Mouse (Mus musculus): ENCODE measurements around the gene Ngb. TPM values are rescaled to one million over a fixed set of nuclear protein-coding genes. Genes with fewer than 3 reads are reported as not detected.

Ngb gene
- polyA plus RNA-seq, 1 experiment from 2014 or later: 1.6 TPM

DNA sequence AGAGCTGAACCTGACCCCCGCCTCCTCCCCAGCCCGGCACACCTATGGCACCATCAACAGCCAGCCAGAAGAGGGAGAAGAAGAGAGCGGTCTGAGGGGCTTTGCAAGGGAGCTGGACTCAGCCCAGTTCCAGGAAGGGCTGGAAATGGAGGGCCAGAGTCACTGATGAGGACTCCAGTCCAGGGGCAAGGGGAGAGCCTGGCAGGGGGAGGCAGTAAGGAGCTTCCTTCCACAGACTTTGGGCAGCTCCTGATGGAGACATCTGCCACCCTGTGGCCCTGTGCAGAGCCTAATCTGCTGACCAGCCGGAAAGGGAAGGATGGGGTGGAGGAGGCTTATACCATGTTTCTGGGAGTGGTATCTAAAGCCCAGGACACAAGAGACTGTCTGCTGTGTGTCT lies 13.1 kb downstream of the Ngb start:
- Histone ChIP-seq H3K27me3 (no peaks in the 10 kb centered on the region), H3K36me3 (peaks cover 11% of the 10 kb centered on the region; the same call in 1 of the 2 replicates), H3K27ac (no peak overlapping the region), H3K4me3 (replicated peaks) (no peak overlapping the region), H3K9me3 (no peaks in the 10 kb centered on the region), H3K4me1 (replicated peaks) (no peaks in the 10 kb centered on the region), H3K4me2 (replicated peaks) (no peak overlapping the region), H3K9ac (replicated peaks) (no peak overlapping the region)
- WGBS: 74% methylated on average over 4 of the region's 4 CpGs
- ATAC-seq: no peak

DNA sequence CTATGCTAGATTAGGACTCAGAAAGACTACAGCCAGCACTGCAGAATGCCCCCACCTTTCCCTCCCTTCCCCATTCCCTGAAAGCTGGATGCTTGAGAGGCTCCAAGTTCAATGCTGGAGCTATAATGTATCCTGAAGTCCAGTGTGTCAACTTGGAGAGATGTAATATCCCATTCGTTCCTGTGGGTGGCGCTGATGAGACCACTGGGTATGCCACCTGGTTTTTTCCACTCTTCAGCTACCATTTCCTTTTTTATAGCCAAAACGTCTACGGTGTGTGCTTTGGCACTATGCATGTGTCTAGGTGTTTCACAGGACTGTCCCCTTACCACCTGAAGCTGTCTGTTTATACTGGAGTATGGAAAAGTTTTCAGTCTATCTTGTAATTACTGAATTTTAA lies 14.0 kb downstream of the Ngb start:
- Histone ChIP-seq H3K9me3 (no peaks in the 10 kb centered on the region), H3K4me1 (replicated peaks) (no peaks in the 10 kb centered on the region), H3K4me3 (replicated peaks) (no peak overlapping the region), H3K27me3 (no peaks in the 10 kb centered on the region), H3K4me2 (replicated peaks) (no peak overlapping the region), H3K9ac (replicated peaks) (no peak overlapping the region), H3K36me3 (peaks cover 12% of the 10 kb centered on the region; the same call in 1 of the 2 replicates), H3K27ac (no peak overlapping the region)
- 38% methylated on average over 4 of the region's 4 CpGs for WGBS
- no peak for ATAC-seq

DNA sequence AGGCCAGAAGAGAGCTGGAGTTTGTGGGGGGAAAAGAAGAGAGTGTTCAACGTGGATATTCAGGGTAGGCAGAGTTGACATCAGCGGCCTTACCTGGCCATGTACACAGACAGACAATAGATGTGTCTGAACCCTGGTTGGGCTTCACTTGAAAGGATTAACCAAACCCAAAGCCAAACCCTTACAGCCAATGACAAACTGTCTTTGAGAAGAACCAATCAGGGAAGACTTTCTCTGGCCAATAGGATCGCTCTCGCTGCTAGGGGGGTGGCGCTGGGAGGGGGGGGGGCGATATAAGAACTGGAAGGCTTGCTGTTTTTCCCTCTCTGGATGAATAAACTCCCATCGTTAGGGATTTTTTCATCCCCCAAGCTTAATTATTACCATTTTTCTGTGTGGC lies 15.1 kb downstream of the Ngb start:
- H3K4me2 ChIP-seq (replicated peaks): no peak overlapping the region
- peaks cover 12% of the 10 kb centered on the region; the same call in 1 of the 2 replicates for H3K36me3 ChIP-seq
- H3K4me1 ChIP-seq (replicated peaks): no peaks in the 10 kb centered on the region
- ATAC-seq: no peak
- WGBS: 55% methylated on average over 7 of the region's 7 CpGs
- no peaks in the 10 kb centered on the region for H3K27me3 ChIP-seq
- H3K4me3 ChIP-seq (replicated peaks): no peak overlapping the region
- H3K9me3 ChIP-seq: no peaks in the 10 kb centered on the region
- no peak overlapping the region for H3K9ac ChIP-seq (replicated peaks)
- H3K27ac ChIP-seq: no peak overlapping the region

DNA sequence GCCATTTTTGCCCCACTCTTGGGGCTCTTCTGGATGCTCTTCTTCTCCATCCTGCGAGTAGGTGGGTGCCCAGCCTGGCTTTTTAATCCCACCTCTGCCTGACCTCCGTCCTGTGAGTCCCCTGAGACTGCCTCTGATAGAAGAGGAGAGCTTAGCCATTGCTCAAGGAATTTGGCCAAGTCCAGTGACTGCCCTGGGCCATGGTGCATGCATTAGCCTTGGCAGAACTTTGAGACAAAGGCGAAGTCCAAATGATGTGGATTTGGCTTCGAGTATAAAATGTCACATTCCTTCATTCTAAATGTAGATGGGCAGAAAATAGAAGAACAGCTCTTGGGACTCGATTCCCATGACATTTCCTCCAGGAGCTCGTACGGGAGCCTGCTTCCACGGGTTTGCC lies 19.5 kb downstream of the Ngb start:
- H3K9ac ChIP-seq (replicated peaks): no peak overlapping the region
- no peak overlapping the region for H3K4me2 ChIP-seq (replicated peaks)
- whole genome bisulfite sequencing: 80% methylated on average over 8 of the region's 8 CpGs
- no peak overlapping the region for H3K4me3 ChIP-seq (replicated peaks)
- H3K9me3 ChIP-seq: no peaks in the 10 kb centered on the region
- H3K27ac ChIP-seq: no peak overlapping the region
- H3K4me1 ChIP-seq (replicated peaks): no peaks in the 10 kb centered on the region
- H3K36me3 ChIP-seq: peaks cover 8% of the 10 kb centered on the region; the same call in 1 of the 2 replicates
- ATAC-seq: no peak
- H3K27me3 ChIP-seq: no peaks in the 10 kb centered on the region

DNA sequence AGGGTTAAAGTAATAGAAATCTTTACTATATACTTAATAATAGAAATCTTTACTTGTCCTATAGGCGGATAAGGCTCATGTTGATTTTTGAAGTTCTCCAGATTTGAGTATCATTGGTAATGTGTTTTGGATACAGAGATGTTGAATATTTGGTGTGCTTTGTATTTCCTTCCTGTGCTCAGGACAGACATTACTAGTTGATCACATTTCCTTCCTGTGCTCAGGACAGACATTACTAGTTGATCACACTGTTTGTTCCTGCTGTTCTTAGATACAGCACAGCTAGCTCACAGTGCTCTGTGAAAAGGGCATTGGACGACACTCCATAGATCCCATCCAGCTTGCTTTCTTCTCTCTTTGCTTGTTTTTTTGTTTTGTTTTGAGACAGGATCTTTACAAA lies 25.7 kb downstream of the Ngb start:
- H3K27me3 ChIP-seq: no peaks in the 10 kb centered on the region
- H3K36me3 ChIP-seq: peaks cover 35% of the 10 kb centered on the region
- H3K4me2 ChIP-seq (replicated peaks): no peak overlapping the region
- H3K9me3 ChIP-seq: no peaks in the 10 kb centered on the region
- H3K4me1 ChIP-seq (replicated peaks): no peaks in the 10 kb centered on the region
- WGBS: 92% methylated on average over 2 of the region's 2 CpGs
- H3K4me3 ChIP-seq (replicated peaks): no peak overlapping the region
- no peak overlapping the region for H3K9ac ChIP-seq (replicated peaks)
- no peak overlapping the region for H3K27ac ChIP-seq
- no peak for ATAC-seq

DNA sequence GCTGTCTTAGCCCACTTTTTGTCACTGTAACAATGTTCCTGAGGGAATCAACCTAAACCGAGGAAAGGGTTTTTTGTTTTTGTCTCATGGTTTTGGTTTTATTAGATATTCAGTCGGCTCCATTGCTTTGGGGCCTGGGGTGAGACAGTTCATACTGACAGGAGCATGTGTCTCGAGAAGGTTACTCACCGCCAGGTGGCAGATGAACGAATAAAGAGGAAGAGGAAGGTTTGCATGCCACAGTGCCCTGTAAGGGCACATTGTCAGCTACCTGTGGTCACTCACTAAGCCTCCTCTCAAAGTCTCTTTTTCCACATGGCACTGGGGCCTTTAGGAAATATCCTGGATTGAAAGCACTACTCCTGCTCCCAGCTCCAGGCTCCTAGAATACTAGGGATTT lies 31.8 kb downstream of the Ngb start:
- Histone ChIP-seq H3K36me3 (peaks cover 20% of the 10 kb centered on the region), H3K27me3 (no peaks in the 10 kb centered on the region), H3K4me1 (replicated peaks) (no peaks in the 10 kb centered on the region), H3K9me3 (no peaks in the 10 kb centered on the region), H3K4me2 (replicated peaks) (no peak overlapping the region), H3K4me3 (replicated peaks) (no peak overlapping the region), H3K27ac (no peak overlapping the region), H3K9ac (replicated peaks) (no peak overlapping the region)
- 73% methylated on average over 5 of the region's 5 CpGs for WGBS
- no peak for ATAC-seq

DNA sequence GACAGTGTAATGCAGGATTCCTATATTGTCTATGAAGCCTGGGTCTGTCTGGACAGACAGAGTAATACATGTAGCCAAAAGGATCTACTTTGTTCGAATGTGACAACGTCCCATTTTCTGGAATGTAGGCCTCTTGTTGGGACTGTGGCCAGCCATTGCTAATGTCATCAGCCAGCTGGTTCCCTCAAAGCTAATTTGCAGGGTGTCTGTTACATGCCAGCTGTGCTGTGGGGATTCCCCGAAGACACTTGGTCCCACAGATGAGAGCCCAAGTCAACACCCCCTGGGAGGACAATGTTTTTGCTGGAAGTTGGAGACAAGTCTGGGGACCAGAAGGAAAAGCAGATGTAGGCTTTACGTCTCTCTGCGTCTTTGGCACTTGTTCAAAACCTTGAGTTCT lies 35.9 kb downstream of the Ngb start:
- no peak overlapping the region for H3K4me2 ChIP-seq (replicated peaks)
- no peak overlapping the region for H3K27ac ChIP-seq
- H3K4me1 ChIP-seq (replicated peaks): no peaks in the 10 kb centered on the region
- 0 out of 2 replicates have a peak, but pooled peaks cover 4% of the 10 kb centered on the region for H3K27me3 ChIP-seq
- no peaks in the 10 kb centered on the region for H3K9me3 ChIP-seq
- no peak for ATAC-seq
- H3K4me3 ChIP-seq (replicated peaks): no peak overlapping the region
- H3K9ac ChIP-seq (replicated peaks): no peak overlapping the region
- 93% methylated on average over 5 of the region's 5 CpGs for WGBS
- no peaks in the 10 kb centered on the region for H3K36me3 ChIP-seq

DNA sequence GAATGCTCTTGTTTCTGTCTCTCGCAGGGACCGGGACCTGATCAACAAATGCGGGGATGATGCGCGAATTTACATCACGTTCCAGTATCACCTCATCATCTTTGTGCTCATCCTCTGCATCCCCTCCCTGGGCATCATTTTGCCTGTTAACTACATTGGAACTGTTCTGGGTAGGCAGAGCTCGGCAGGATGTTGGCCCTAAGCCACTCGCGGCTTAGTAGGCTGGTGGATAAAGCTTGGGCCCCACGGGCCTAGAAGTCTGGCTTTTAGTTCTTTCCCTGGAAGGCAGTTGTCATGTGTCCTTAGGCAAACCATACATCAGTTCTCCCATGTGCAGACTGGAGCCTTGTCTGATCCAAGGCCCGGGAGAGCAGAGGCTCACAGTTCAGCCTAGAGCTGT lies 36.9 kb downstream of the Ngb start:
- H3K4me2 ChIP-seq (replicated peaks): no peak overlapping the region
- H3K27me3 ChIP-seq: 0 out of 2 replicates have a peak, but pooled peaks cover 5% of the 10 kb centered on the region
- no peaks in the 10 kb centered on the region for H3K9me3 ChIP-seq
- WGBS: 86% methylated on average over 11 of the region's 11 CpGs
- no peak overlapping the region for H3K9ac ChIP-seq (replicated peaks)
- H3K4me1 ChIP-seq (replicated peaks): no peaks in the 10 kb centered on the region
- H3K27ac ChIP-seq: no peak overlapping the region
- no peak overlapping the region for H3K4me3 ChIP-seq (replicated peaks)
- H3K36me3 ChIP-seq: no peaks in the 10 kb centered on the region
- ATAC-seq: no peak

DNA sequence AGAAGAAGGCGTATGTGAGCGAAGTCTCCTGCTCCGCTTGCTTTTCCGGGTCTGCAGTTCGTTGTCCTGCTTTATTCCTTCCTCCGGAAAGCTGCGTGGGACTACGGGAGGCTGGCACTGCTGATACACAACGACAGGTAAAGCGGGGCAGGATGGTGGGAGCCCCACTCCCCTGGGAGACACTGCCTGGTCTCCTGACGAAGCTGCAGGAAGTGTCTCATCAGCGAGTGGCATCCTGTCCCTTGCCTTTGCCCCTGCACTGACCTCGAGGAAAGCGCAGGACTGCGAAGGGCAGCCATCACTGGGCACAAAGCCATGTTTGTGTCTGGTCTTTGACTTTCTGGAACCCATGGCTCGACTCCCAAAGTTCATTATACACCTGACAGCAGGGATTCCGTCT lies 45.3 kb downstream of the Ngb start:
- no peak overlapping the region for H3K4me3 ChIP-seq (replicated peaks)
- ATAC-seq: no peak
- 75% methylated on average over 17 of the region's 17 CpGs for WGBS
- H3K36me3 ChIP-seq: no peaks in the 10 kb centered on the region; the same call in 1 of the 2 replicates
- H3K4me1 ChIP-seq (replicated peaks): no peaks in the 10 kb centered on the region
- H3K9me3 ChIP-seq: no peaks in the 10 kb centered on the region
- H3K27ac ChIP-seq: no peak overlapping the region
- H3K9ac ChIP-seq (replicated peaks): no peak overlapping the region
- no peak overlapping the region for H3K4me2 ChIP-seq (replicated peaks)
- peaks cover 30% of the 10 kb centered on the region for H3K27me3 ChIP-seq

DNA sequence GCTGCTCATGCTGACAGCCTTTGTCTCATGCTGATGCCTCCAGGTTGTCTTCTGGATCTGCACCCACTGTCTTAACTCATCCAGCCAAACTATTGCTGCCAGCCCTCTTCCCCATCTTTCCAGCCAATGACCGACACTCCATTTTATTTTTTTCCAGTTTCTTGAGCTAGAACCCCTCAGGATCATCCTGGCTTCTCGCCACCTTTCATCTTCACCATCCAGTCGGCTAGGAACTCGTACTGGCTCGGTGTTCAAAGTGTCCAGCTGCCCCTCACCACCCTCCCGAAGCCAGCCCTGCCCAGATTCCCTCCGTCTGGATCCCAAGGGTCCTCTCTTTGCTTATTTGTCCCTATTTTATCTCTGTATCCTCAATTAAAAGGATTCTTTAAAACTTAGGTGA lies 47.5 kb downstream of the Ngb start:
- no peaks in the 10 kb centered on the region; the same call in 1 of the 2 replicates for H3K36me3 ChIP-seq
- H3K4me2 ChIP-seq (replicated peaks): no peak overlapping the region
- peaks cover 25% of the 10 kb centered on the region for H3K27me3 ChIP-seq
- H3K9ac ChIP-seq (replicated peaks): no peak overlapping the region
- H3K4me1 ChIP-seq (replicated peaks): no peaks in the 10 kb centered on the region
- no peak overlapping the region for H3K4me3 ChIP-seq (replicated peaks)
- WGBS: 75% methylated on average over 7 of the region's 7 CpGs
- no peaks in the 10 kb centered on the region for H3K9me3 ChIP-seq
- ATAC-seq: no peak
- H3K27ac ChIP-seq: no peak overlapping the region

DNA sequence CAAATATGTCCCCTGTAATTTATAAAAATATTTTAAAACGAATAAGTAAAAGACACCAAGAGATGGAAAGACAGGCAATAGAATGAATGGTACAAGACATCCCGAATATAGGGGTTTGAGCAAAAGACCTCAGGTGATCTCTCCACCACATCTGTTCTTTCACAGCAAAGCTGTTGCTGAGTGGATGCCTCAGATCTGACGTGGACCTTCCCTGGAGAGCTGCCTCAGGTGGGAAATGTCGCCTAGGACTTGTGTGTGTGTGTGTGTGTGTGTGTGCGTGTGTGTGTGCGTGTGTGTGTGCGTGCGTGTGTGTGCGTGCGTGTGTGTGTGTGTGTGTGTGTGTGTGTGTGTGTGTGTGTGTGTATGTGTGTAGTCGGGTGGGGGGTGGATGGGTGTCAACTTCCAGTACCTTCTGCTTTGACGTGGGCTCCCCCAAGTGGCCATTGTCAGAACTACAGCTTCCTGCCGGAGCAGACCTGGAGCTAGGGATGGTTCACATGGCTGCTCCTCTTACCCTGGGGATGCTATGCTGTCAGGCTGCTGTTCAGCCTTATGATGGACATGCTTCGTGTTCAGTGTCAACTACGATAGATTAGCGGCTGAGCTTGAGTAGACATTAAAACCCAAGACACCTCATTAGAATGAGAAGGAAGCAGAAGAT lies 49.5 kb downstream of the Ngb start:
- H3K27ac ChIP-seq: no peak overlapping the region
- peaks cover 25% of the 10 kb centered on the region for H3K27me3 ChIP-seq
- peak; percentile 66 for ATAC-seq
- no peak overlapping the region for H3K4me2 ChIP-seq (replicated peaks)
- no peaks in the 10 kb centered on the region for H3K9me3 ChIP-seq
- H3K9ac ChIP-seq (replicated peaks): no peak overlapping the region
- H3K4me1 ChIP-seq (replicated peaks): no peaks in the 10 kb centered on the region
- no peaks in the 10 kb centered on the region; the same call in 1 of the 2 replicates for H3K36me3 ChIP-seq
- H3K4me3 ChIP-seq (replicated peaks): no peak overlapping the region
- 25% methylated on average over 9 of the region's 16 CpGs for WGBS

DNA sequence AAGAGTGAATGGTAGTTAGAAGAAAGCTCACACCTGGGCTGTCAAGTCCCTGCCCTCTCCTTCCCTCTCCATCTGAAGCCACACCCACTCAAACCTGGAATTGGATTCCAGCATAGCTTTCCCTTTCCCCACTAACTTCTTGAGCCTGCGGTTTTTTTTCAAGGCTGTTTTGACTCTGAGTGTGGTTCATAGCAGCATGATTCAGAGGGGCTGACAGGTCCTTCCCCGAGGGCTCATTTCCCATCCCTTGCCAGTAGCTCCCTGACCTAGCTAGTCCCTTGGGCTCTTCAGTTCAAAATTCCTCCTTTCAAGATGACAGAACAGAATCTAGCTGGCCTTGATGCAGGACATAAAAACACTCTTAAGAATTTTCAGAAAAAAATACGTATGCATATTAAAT lies 54.8 kb downstream of the Ngb start:
- Histone ChIP-seq H3K4me1 (replicated peaks) (peaks cover 28% of the 10 kb centered on the region), H3K27ac (no peak overlapping the region)
- WGBS: 63% methylated on average over 3 of the region's 3 CpGs

More for the DNA sequence above, 54.8 kb downstream of the Ngb start:
- no peak for ATAC-seq
- Histone ChIP-seq H3K4me3 (replicated peaks) (no peak overlapping the region), H3K9ac (replicated peaks) (no peak overlapping the region), H3K9me3 (no peaks in the 10 kb centered on the region), H3K36me3 (no peaks in the 10 kb centered on the region), H3K4me2 (replicated peaks) (no peak overlapping the region), H3K27me3 (no peaks in the 10 kb centered on the region; the same call in 1 of the 2 replicates)
